Mouse (Mus musculus): ENCODE results near the gene Adcy10.

The Adcy10 gene

DNA sequence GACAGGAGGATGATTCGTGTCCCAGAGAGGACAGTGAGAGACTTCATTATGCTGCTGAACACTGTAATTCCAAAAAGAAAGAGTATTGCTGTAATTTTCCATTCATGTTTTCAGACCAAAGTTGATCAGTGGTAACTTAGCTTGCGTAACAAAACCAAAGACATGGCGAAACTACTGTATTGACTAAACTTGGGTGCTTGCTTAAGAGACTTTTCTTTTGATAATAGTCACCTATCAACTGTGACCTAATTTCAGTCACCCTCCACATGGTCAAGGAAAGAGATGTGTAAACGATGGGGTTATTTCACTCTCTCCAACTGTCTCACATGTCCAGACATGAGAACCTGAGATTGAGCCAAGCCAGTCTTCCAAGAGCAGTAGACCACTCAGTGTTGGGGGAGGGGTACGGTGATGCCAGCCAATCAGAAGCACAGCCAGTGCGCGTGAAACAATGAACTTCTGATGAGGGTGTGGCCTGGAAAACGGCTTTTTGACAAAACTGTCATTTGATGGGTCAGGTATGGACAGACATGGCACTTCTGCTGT, at the start of gene Adcy10:
TSS of gene Adcy10 (plus strand) at position 496 of the 546 bp plus-strand sequence.
- peak; percentile 68 for DNase-seq (ENCODE audit: extremely low read depth, low read depth, low spot score)

DNA sequence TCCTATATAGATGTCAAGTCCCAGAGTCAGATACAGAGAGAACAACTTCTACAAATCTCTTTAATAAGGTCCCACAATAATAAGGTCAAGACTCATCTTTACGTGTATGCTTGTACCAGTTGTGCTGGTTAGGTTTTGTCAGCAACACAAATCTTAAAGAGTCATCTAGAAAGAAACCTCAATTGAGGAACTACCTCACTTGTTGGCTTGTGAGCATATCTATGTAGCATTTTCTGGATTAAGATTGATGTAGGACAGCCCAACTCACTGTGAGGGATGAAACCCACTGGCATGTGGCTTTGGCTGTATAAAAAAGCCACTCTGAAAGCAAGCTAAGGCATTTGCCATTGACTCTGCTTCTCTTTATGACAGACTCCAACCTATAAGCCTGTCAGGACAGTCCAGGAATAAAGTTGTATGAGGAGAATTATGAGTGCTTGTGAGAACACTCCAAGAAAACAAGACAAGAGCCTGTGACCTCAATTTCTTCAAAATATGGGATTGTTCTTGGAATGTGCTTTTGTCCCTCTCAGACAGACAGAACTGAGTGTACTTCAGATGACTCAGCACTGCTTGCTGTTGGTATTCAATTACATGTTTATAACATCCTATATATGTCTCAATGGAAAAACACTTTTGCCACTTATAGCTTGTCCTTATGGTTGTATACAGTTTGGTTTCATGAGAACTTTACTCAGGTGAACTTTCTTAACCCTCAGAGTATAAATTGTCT, 46.5 kb upstream of the Adcy10 start:
- no peak for DNase-seq (ENCODE audit: extremely low read depth, low read depth, low spot score)

DNA sequence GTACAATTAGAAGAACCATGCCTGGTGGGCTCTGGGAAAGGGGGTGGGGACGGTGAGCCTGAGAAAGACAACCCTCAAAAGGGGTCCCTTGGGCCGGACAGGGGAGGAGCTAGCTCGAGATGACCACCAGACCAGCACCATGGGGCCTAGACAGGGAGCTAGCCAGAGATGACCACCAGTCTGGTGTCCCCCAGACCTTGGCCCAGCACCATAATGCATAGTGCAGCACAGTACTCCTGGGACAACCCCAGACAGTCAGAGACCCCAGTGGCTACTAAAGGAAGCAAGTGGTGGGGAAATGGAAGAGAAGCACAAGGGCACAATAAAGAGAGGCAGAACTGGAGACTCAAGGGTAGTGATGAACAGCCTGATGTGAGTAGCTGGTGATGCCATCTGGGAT, 44.2 kb upstream of the Adcy10 start:
- no peak for DNase-seq (ENCODE audit: extremely low read depth, low read depth, low spot score)

DNA sequence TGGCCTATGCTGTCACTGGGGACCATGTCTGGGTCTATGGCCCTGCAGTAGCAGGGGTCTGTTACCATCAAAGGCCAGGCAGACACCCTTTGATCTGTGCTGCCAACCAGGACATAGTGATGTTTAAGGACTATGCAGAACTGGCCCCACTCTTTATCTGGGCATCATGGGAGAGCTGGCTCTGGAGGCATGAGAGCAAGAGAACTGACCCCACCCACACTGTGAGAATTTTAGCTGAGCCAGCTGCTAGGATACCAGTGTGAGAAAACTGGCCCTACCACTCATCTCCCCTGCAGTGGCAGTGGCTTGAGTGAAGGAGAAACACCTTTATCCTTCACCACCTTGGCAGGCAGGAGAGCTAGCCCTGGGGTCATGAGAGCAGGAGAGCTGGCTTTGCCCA, 43.8 kb upstream of the Adcy10 start:
- no peak for DNase-seq (ENCODE audit: extremely low read depth, low read depth, low spot score)

DNA sequence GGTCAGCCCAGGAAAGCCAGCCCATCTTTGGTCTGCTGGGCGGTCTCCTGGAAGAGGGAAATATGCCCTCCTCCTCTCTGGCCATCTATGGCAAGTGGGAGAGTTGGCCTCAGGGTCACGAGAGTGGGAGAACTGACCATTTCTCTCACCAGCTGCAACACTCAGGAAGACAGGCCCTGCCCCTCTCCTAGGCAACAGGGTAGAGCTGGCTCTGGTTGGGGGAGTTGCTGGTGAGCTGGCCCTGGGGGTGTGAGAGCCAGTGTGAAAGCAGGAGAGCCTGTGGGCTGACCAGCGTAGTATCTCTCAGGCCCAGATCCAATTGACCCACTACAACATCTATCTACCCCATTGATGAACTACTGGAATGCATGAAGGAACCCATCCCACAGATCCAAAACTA, 43.3 kb upstream of the Adcy10 start:
- no peak for DNase-seq (ENCODE audit: extremely low read depth, low read depth, low spot score)

DNA sequence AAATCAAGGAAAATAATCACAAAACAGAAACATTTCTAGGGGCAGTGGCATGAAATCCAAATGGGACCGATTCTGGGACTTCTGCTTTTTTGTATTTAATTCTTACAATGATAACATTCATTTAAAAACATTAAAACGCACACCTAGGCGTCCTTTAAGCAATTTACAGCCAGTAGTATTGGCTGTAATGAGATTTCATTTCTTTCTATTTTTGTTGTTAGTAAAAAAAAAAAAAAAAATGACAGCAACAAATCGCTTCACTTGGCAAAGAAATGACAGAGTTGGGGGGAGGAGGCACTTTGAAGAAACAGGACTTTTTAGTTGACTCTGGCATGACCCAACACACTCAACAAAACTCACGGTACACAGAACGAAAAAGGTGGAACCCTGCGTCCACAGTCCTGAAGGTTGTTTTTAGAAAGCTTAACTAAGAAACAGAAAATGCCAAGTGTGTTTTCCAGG, 25.9 kb upstream of the Adcy10 start:
- no peak for DNase-seq (ENCODE audit: extremely low read depth, low read depth, low spot score)

DNA sequence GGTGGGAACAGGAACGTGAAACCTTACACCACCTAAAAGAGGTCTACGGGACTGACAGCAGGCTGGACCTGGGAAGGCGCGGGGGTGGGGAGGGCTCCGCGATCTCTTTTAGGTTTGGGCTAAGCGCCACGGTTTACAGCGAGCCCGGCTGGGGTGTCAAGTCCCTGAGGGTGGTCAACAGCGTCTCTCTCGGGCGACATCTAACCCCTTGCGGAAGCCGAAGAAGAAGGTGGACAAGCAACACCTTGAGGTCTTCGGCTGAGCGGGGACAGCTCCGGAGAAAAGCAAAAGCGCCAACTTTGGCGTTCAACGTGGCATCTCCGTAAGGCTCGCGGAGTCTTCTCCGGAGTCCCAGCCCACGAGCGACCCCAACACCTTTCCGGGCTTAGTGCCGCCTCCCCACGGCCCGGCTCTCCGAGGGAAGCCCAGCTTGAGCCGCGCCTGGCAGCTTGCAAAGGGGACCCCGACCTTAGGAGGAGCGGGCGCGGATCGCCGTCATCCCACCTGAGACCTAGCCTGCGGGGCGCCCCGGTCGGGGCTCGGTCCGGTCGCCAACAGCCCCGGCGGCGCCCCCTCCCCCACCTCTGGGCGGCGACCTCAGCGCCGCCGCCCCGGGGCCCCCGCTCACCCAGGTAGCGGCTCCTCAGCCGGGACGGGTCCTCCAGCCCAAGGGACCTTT, 25.3 kb upstream of the Adcy10 start:
- DNase-seq (ENCODE audit: extremely low read depth, low read depth, low spot score): no peak

DNA sequence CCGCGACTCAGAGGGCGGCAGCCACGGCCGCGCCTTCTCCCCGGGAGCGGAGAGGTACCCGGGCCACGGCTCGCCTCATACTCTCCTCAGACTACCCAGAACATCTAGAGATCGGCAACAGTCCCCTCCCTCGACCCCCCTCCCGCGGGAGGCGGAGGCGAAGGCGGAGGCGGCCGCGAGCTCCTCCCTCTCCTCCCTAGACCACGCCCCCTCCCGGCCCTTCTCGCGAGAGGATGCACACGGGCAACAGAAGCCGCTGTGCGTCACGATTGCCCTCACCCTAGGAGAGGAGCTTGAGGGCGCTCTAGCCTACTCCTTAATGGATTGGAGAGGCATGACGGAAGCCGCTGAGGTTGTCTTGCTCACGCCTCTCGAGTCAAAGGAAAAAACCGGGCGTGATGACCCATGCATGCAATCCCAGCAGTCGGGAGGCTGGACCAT, 24.6 kb upstream of the Adcy10 start, which contains the start of the genes Dcaf6 and Mpc2:
TSS of gene Dcaf6 (minus strand) at position 116 of the 441 bp plus-strand sequence.
TSS of gene Mpc2 (plus strand) at position 278 of the 441 bp plus-strand sequence.
- peak; percentile 75 for DNase-seq (ENCODE audit: extremely low read depth, low read depth, low spot score)

- peak; percentile 85 for DNase-seq (ENCODE audit: extremely low read depth, low read depth, low spot score)
Observed at GRCm38 (mm10) chr1:165460801-165461377, 24.1 kb upstream of the Adcy10 start.

DNA sequence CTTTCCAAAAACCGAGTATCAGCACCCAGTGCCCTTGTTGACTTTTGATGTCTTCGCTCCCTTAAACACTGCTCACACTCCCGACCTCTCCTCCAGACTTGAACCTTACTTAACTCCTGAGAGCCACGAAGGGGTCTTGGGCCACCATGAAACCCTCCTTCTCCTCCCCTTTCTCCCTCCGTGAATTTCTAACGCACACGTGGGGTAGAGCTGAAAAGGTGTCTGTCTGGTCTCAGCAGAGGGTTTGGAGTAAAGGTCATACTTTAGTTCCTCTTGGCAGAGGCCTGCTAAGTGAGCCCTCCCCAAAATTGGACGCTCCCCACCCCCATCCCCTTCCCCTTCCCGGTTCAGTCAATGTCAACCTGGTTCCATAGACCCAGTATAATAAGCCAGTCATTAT, 23.3 kb upstream of the Adcy10 start:
- no peak for DNase-seq (ENCODE audit: extremely low read depth, low read depth, low spot score)

- DNase-seq (ENCODE audit: extremely low read depth, low read depth, low spot score): peak; percentile 70
Observed at GRCm38 (mm10) chr1:165462861-165463260, 22.1 kb upstream of the Adcy10 start.

GRCm38 (mm10) chr1:165464574-165464973, 20.4 kb upstream of the Adcy10 start:
- DNase-seq (ENCODE audit: extremely low read depth, low read depth, low spot score): peak; percentile 91

- DNase-seq (ENCODE audit: extremely low read depth, low read depth, low spot score): no peak
Observed at GRCm38 (mm10) chr1:165468971-165469370, 16.0 kb upstream of the Adcy10 start.

- DNase-seq (ENCODE audit: extremely low read depth, low read depth, low spot score): no peak
Observed at GRCm38 (mm10) chr1:165469717-165470116, 15.3 kb upstream of the Adcy10 start.

DNA sequence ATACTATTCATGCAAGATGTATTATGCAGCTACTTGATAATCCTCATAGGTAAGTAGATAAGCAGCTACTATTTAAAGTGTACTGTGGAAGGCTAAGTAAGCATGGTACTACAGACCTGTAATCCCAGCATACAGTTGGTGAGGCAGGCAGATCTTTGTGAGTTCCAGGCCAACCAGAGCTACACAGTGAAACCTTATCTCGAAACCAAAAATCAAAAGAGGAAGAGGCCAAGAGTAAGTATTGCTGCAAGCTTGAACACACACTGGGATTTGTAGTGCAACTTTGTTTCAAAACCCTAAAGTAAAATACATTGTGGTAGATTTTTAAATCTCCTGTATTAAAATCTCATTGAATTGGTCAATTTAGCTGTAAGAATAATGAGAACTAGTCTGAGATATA, 13.5 kb upstream of the Adcy10 start:
- no peak for DNase-seq (ENCODE audit: extremely low read depth, low read depth, low spot score)

- DNase-seq (ENCODE audit: extremely low read depth, low read depth, low spot score): no peak
Observed at GRCm38 (mm10) chr1:165486108-165486507, 1.1 kb downstream of the Adcy10 start.

GRCm38 (mm10) chr1:165489197-165489596, 4.2 kb downstream of the Adcy10 start:
- DNase-seq (ENCODE audit: extremely low read depth, low read depth, low spot score): no peak

GRCm38 (mm10) chr1:165498856-165499255, 13.9 kb downstream of the Adcy10 start:
- no peak for DNase-seq (ENCODE audit: extremely low read depth, low read depth, low spot score)

DNA sequence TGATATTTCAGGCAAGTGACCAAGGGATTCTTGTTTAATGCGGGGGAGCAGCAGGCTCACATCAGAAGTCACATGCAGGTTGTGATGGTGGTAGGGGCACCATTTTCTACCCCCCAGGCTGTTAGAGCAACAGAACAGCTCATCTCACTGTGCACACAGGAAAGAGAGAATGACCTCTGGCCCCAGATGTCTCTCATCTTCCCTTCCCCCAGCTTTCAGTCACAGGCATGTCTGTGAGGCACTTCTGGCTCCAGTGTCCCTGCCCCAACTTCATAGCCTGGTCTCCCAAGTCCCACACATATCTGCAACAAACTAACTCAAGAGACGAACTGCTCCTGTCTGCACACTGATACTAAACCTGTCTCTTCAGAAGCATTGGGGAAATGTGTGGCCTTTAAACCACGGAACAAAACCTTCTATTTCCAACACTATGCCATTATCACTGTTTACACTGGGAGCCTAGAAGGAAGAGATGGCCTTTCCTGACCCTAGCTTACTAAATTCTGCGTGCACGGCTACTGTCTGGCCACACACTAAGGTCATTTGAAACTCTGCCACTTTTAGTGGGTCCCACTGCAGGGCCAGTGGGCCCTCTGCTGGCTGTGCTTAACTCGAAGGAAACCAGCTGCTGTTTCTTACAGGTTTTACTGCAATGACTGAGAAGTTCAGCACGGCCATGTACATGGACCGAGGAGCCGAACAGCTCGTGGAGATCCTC, 18.5 kb downstream of the Adcy10 start:
- DNase-seq (ENCODE audit: extremely low read depth, low read depth, low spot score): no peak

DNA sequence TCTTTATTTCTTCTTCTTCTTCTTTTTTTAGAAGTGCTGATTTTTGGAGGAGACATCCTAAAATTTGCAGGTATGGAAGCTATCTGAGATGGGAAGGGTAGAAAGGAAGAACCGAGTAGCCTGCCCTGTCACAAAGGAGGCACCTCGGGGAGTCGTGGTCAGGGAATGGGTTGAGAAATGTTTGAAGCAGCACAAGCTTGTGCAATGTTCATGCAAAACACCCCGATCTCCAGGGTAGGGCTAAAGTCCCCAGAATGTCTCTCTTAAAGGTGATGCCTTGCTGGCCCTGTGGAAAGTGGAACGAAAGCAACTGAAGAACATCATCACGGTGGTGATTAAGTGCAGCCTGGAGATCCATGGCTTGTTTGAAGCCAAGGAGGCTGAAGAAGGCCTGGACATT, 21.3 kb downstream of the Adcy10 start:
- DNase-seq (ENCODE audit: extremely low read depth, low read depth, low spot score): no peak

- no peak for DNase-seq (ENCODE audit: extremely low read depth, low read depth, low spot score)
Observed at GRCm38 (mm10) chr1:165510161-165510560, 25.2 kb downstream of the Adcy10 start.

Data from fat pad, adult 2 months (tissue).